Mouse (Mus musculus) neural tube, embryonic 15.5 days (tissue): ENCODE results near the gene Anxa4. TPM values are rescaled to one million over a fixed set of nuclear protein-coding genes. Genes with fewer than 3 reads are reported as not detected.
A peak's percentile ranks its signal among the peaks of the same experiment; 100 is the strongest.

Experiments used
- ATAC-seq: fragments of 200-750 bp; cut with Nextera tagmentation; 2 replicates; pipeline ENCODE4 v1.8.0; 2017; ENCODE audit warnings: mild to moderate bottlenecking, moderate TSS enrichment, moderate library complexity; ENCODE audit not compliant: low FRiP score
- H3K27ac ChIP-seq: fragments of 300-500 bp; sonication (generic); replicated peaks from 2 replicates; pipeline ENCODE4 v1.5.1; 2015; ENCODE audit warnings: mild to moderate bottlenecking, inconsistent platforms
- H3K27me3 ChIP-seq: fragments of 300-500 bp; sonication (generic); replicated peaks from 2 replicates; pipeline ENCODE4 v1.6.1; 2015; ENCODE audit warnings: inconsistent platforms
- H3K36me3 ChIP-seq: fragments of 300-500 bp; sonication (generic); 2 replicates; pipeline ENCODE4 v1.6.1; 2015; ENCODE audit warnings: inconsistent platforms
- H3K4me1 ChIP-seq: fragments of 300-500 bp; sonication (generic); 2 replicates; pipeline ENCODE4 v1.6.1; 2015; ENCODE audit warnings: inconsistent platforms
- H3K4me2 ChIP-seq: fragments of 300-500 bp; sonication (generic); 2 replicates; pipeline ENCODE4 v1.6.1; 2015; ENCODE audit warnings: inconsistent platforms, mild to moderate bottlenecking, moderate library complexity
- H3K4me3 ChIP-seq: fragments of 300-500 bp; sonication (generic); replicated peaks from 2 replicates; pipeline ENCODE4 v1.5.1; 2015; ENCODE audit warnings: mild to moderate bottlenecking, inconsistent platforms
- H3K9ac ChIP-seq: fragments of 300-500 bp; sonication (generic); replicated peaks from 2 replicates; pipeline ENCODE4 v1.6.1; 2015; ENCODE audit warnings: mild to moderate bottlenecking, inconsistent platforms
- H3K9me3 ChIP-seq: fragments of 300-500 bp; sonication (generic); replicated peaks from 2 replicates; pipeline ENCODE4 v1.6.1; 2016; ENCODE audit warnings: inconsistent platforms
- WGBS: fragments of 180-500 bp; shearing (Covaris S2); methylation state at CpG from one replicate; pipeline ENCODE4 v1.1.7; 2015; ENCODE audit warnings: mixed read lengths; 5-methylcytosine and 5-hydroxymethylcytosine counted together
- polyA plus RNA-seq: library from polyadenylated mRNA; unstranded; fragments of >200 nt; fragmentation: Nextera tagmentation; extraction: Ambion mirVana; gene quantifications from 2 replicates; pipeline ENCODE4 v1.2.1, GENCODE M21; 2015

Anxa4 gene
- polyA plus RNA-seq: 4.2 and 21.7 TPM in 2 replicates

DNA sequence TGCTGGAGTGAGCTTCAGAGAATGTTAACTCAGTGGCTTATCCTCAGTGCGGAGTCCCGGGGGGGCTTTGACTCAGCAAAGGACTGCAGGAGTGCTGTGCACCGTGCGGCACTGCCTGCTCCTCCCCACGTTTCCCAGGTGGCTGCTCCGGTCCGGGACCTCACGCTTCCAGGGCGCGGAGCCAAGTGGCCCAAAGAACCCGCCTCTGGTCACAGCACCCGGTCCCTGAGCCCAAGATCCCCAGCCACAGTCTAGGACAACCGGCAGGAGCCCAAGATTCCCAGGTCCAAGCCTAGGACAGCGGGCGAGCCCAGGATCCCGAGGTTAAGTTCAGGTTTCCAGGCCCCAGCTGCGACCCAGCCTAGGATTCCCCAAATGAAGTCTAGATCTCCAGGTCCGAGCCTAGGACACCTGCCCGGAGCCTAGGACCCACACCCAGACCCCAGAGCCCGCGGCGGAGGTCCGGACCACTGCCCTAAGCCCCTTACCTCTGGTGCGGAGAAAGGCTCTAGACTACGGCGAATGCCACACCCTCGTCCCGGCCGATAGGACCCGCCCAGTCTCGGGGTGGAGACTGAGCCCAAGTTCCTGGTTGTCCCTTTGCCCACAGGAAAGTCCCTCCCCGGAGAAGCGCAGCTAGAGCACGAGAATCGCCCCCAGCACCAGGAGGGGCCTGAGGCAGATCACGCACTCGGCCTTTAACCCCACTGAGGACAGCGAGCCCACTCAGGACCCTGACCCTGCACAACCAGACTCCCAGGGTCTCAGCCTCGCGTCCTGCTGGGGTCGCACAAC lies at the start of gene Anxa4:
TSS of gene Anxa4 (minus strand) at position 564 of the 795 bp plus-strand sequence.
- Histone ChIP-seq H3K27ac (no peak within 1 kb of the TSS), H3K27me3 (peaks cover 20% of the 10 kb centered on the region)

DNA sequence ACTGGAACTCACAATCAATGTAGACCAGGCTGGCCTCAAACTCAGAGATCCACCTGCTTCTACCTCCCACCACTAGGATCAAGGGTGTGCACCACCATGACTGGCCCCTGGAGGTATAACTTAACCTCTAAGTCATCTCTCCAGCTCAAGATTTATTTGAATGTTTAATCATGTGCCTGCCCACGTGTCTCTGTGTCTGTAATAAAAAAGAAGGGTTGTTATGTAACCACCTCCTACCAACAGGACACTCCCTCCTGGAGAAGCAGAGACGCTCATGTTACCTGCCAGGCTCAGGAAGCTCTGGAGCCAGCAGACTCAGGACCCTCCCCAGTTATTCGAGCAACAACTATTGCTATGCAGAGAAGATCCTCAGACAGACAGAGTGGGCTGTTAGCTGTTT lies 48.6 kb upstream of the Anxa4 start:
- ATAC-seq: no peak
- no peak overlapping the region for H3K4me3 ChIP-seq
- no peak overlapping the region for H3K27ac ChIP-seq
- no peaks in the 10 kb centered on the region for H3K27me3 ChIP-seq
- no peaks in the 10 kb centered on the region for H3K4me1 ChIP-seq
- no peaks in the 10 kb centered on the region for H3K36me3 ChIP-seq
- WGBS: 65% methylated on average over 3 of the region's 3 CpGs
- H3K9ac ChIP-seq: no peak overlapping the region
- no peaks in the 10 kb centered on the region for H3K9me3 ChIP-seq
- H3K4me2 ChIP-seq: no peak overlapping the region

More for the DNA sequence above, at the start of gene Anxa4:
- Histone ChIP-seq H3K4me1 (peaks cover 17% of the 10 kb centered on the region), H3K4me2 (peak within 1 kb of the TSS; percentile 73), H3K36me3 (no peaks in the 10 kb centered on the region), H3K9me3 (no peaks in the 10 kb centered on the region), H3K4me3 (peak within 1 kb of the TSS; percentile 40), H3K9ac (peak within 1 kb of the TSS; percentile 33)
- 1% methylated on average over 41 of the region's 41 CpGs for WGBS
- no peak for ATAC-seq

DNA sequence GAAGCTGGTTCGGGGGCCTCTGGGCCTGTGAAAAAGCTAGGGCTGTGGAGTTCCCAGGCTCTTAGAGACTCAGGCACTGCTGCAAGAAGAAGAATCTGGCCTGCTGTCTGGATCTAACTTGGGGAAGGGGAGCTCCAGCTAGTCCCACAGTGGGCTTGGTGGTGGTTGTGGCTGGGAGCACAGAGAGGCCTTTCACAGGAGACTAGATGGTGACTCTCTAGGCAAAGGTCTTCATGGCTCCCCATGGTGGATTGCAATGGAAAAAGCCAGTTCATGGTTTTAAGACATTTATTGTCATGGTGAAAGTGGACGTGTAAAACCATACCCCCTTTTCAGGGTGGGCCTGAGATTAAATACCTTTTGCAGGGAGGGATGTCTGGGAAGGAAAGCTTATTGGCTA lies 45.7 kb upstream of the Anxa4 start:
- no peak overlapping the region for H3K4me3 ChIP-seq
- no peaks in the 10 kb centered on the region for H3K4me1 ChIP-seq
- no peak overlapping the region for H3K9ac ChIP-seq
- H3K36me3 ChIP-seq: no peaks in the 10 kb centered on the region
- H3K4me2 ChIP-seq: no peak overlapping the region
- H3K27me3 ChIP-seq: no peaks in the 10 kb centered on the region
- no peaks in the 10 kb centered on the region for H3K9me3 ChIP-seq
- H3K27ac ChIP-seq: no peak overlapping the region
- WGBS: 74% methylated on average over 2 of the region's 2 CpGs
- no peak for ATAC-seq

DNA sequence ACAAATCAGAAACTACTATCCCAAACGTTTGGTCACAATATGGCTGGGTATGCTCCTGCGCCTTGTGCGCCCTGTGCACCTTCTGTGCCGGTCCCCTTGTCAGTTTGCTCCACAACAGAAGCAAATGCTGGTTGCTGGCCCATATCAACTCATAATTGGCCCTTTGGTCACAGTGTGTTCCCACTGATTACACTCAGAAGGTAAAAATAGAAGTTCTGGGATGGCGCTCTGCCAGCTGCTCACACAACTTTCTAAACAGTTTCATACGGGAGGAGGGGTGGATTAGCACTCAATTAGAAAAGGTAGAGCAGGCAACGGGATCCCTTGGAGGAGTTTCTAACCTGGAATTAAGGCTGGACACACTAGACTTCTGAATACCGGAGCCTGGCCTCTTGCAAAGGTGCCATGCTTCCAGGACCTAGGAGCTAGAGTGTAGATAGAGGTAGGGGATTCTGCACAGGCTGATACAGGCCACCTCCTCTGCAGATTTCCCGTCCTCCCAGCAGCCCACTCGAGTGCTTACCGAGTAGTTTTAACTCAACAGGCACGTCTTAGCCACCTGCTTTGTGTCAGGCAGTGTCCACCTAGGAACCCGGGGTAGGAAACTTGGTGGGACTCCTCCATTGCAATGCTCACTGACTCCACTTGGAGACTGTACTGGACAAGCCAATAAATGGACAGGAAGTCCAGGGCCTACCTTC lies 39.6 kb upstream of the Anxa4 start:
- Histone ChIP-seq H3K9ac (no peak overlapping the region), H3K27me3 (no peaks in the 10 kb centered on the region), H3K27ac (no peak overlapping the region), H3K4me3 (no peak overlapping the region), H3K9me3 (no peaks in the 10 kb centered on the region), H3K36me3 (no peaks in the 10 kb centered on the region), H3K4me2 (no peak overlapping the region), H3K4me1 (no peaks in the 10 kb centered on the region)
- ATAC-seq: no peak
- WGBS: 85% methylated on average over 13 of the region's 13 CpGs

DNA sequence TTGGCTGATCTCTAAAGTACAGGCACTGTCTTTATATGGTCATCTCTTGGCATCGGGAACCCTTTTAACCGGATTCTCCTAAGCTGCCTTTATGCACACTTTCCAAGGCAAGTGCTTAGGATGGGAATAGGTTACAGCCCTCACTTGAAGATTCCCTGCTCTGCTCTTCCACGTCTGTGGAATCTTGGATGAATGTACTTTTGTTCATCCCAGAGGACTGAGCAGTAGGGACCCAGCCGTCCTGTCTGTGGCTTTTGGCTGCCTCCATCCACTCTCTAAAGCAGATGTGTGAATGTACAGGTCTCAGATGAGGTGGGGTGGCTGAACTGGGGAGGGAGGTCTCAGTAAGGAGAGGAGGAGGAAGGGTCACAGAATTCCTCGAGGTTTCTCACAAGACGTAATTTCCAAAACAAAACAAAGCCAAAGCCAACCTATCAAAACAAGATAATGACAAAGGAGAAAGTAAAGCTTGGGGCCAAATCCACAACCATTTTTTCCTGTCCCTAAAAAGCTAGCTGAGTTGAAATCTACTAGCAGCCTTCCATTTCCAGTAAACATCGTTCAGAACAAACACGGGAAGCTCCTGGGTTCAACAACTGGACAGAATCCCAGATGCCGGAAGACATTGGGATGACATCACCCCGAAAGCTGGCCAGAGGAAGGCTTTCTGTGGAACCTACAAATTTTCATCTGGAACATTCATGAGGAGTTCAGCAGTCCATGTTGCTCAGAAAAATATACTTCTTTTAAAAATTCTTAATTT lies 37.5 kb upstream of the Anxa4 start:
- Histone ChIP-seq H3K4me2 (no peak overlapping the region), H3K4me1 (no peaks in the 10 kb centered on the region), H3K4me3 (no peak overlapping the region), H3K27ac (no peak overlapping the region), H3K9me3 (no peaks in the 10 kb centered on the region), H3K27me3 (no peaks in the 10 kb centered on the region), H3K36me3 (no peaks in the 10 kb centered on the region), H3K9ac (no peak overlapping the region)
- WGBS: 82% methylated on average over 10 of the region's 10 CpGs
- ATAC-seq: no peak

DNA sequence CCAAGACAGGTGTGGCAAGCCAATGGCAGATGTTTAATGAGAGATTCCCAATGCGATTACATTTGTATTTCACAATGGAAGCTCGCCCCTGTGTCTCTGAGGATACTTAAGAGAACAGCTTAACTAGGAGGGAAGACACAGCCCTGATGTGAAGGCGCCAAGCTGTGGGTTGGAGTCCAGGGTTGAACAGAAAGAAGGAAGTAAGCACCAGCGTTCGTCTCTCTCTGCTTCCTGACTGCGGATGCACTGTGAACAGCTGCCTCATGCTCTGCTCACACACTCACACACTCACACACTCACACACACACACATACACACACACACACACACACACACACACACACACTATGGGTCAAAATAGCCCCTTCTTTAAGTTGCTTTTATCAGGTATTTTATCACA lies 36.4 kb upstream of the Anxa4 start:
- no peak overlapping the region for H3K4me3 ChIP-seq
- no peaks in the 10 kb centered on the region for H3K4me1 ChIP-seq
- 89% methylated on average over 6 of the region's 6 CpGs for WGBS
- H3K9me3 ChIP-seq: no peaks in the 10 kb centered on the region
- no peaks in the 10 kb centered on the region for H3K27me3 ChIP-seq
- no peaks in the 10 kb centered on the region for H3K36me3 ChIP-seq
- no peak overlapping the region for H3K9ac ChIP-seq
- H3K4me2 ChIP-seq: no peak overlapping the region
- no peak for ATAC-seq
- H3K27ac ChIP-seq: no peak overlapping the region

DNA sequence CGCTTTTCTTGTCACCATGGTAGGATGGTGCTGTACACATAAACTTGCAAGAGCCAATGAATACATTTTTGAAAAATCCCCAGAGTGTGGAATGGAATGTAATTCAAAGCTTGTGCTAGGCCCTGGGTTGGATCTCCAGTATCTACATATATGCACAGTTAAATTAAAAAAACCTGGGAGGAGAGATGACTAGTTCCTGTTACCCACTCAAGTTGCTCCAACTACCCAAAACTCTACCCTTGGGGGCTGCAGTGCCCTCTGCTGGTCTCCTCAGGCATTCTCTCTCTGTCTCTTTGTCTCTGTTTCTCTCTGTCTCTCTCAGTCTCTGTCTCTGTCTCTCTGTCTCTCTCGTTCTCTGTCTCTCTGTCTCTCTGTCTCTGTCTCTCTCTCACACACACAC lies 34.0 kb upstream of the Anxa4 start:
- H3K27ac ChIP-seq: no peak overlapping the region
- 91% methylated on average over 2 of the region's 2 CpGs for WGBS
- no peak overlapping the region for H3K4me2 ChIP-seq
- H3K9me3 ChIP-seq: no peaks in the 10 kb centered on the region
- no peaks in the 10 kb centered on the region for H3K36me3 ChIP-seq
- H3K4me1 ChIP-seq: peaks cover 6% of the 10 kb centered on the region
- H3K4me3 ChIP-seq: no peak overlapping the region
- no peak overlapping the region for H3K9ac ChIP-seq
- 0 out of 2 replicates have a peak, but pooled peaks cover 5% of the 10 kb centered on the region for H3K27me3 ChIP-seq
- no peak for ATAC-seq

DNA sequence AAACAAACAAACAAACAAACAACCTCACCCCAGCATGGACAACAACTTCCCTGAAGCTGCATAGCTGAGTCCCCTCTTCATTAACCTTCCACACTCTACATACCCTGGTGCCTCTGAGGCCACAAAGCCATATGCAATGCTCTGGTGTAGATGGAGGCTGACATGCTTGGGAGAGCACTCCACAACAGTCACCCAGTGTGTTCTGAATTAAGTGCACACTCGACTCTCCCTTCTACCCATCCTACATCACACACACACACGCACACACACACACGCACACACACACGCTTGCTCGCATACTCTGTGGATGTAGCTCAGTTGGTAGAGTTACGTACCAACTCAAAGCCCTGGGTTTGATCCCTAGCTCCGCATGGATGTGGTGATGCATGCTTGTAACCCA lies 31.0 kb upstream of the Anxa4 start:
- no peak for ATAC-seq
- Histone ChIP-seq H3K4me1 (peaks cover 10% of the 10 kb centered on the region), H3K9ac (no peak overlapping the region), H3K9me3 (no peaks in the 10 kb centered on the region), H3K27ac (no peak overlapping the region), H3K27me3 (0 out of 2 replicates have a peak, but pooled peaks cover 5% of the 10 kb centered on the region), H3K36me3 (no peaks in the 10 kb centered on the region), H3K4me2 (no peak overlapping the region), H3K4me3 (no peak overlapping the region)
- WGBS: 92% methylated on average over 7 of the region's 7 CpGs

DNA sequence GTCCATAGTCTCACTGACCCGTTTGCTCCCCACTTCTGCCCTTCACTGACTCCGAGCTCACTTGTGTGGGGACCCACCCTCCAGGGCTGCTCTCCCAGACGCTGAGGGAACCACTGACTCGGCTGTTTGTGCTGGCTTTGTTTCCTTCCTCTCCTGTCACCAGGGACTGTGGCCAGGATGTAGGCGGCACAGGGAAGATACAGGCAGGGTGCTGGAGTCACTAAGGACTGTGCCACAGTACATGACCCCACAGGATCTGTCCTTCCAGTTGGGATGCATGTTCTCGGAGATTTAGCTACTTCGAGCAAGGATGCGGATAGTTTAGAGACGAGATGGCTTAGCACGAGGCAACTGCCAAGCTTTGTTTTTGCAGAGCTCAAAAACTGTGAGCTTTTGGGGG lies 30.4 kb upstream of the Anxa4 start:
- H3K9ac ChIP-seq: no peak overlapping the region
- 48% methylated on average over 10 of the region's 10 CpGs for WGBS
- H3K4me3 ChIP-seq: no peak overlapping the region
- peaks cover 10% of the 10 kb centered on the region for H3K4me1 ChIP-seq
- H3K27me3 ChIP-seq: 0 out of 2 replicates have a peak, but pooled peaks cover 5% of the 10 kb centered on the region
- ATAC-seq: no peak
- no peak overlapping the region for H3K27ac ChIP-seq
- H3K9me3 ChIP-seq: no peaks in the 10 kb centered on the region
- H3K4me2 ChIP-seq: no peak overlapping the region
- H3K36me3 ChIP-seq: no peaks in the 10 kb centered on the region

DNA sequence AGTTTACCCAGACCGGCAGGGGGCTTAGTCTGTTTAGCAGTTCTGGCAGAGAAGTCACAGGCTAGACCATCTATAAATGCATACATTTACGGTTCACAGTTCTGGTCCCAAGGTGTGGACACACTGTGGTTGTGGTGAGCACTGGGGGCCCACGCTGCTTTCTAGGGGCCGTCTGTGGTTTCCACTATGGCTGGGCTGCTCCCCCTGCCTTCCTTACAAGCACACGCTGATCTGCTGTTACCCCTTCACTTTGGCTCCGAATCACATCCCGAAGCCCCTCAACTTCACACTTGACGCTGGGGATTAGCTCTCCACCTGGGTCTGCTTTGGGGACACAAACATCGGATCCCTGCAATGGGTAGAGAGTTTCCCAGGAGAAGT lies 29.7 kb upstream of the Anxa4 start:
- Histone ChIP-seq H3K4me3 (peak overlapping the region; percentile 29; the same call in 1 of the 2 replicates), H3K27ac (no peak overlapping the region), H3K27me3 (0 out of 2 replicates have a peak, but pooled peaks cover 5% of the 10 kb centered on the region), H3K36me3 (no peaks in the 10 kb centered on the region), H3K9me3 (no peaks in the 10 kb centered on the region), H3K9ac (0 out of 2 replicates have a peak overlapping the region, but pooled peaks have one; percentile 20), H3K4me1 (peaks cover 10% of the 10 kb centered on the region), H3K4me2 (peak overlapping the region; percentile 60)
- 40% methylated on average over 9 of the region's 9 CpGs for WGBS
- ATAC-seq: no peak

DNA sequence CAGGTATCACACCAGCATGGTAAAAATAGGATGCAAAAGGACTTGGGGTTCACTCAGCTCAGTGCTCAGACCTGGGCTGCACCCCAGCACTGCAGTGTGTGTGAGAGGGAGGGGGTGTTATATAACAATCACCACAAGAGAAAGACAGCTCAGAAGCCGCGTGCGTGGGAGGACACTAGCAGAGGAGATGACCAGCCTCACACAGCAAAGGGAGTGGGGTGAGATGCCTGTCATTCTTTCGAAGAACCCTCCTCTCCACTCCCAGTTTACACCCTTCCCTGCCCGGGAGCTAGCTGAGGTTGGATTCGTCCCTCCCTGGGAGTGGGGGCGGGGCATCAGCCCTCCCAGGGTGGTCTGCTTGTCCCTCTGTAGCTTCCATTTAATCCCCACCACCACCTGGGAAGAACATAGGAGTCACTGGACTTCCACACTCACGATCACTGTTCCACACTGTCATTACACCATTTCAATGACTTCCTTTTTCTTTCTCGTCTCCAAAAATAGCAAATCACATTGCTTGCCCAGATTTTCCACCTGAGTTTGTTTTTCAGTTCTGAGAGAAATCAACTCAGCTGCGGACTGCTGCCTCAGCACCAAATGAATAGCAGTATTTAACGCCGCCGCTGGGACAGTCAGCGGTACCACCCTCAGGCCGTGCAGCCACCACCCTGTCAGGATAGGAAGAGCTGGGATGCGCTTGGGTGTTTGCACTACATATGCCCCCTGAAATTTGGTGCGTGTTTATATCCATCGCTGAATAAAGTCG lies 29.1 kb upstream of the Anxa4 start:
- H3K4me3 ChIP-seq: peak overlapping the region; percentile 29
- peaks cover 10% of the 10 kb centered on the region for H3K4me1 ChIP-seq
- no peaks in the 10 kb centered on the region for H3K9me3 ChIP-seq
- no peaks in the 10 kb centered on the region for H3K36me3 ChIP-seq
- WGBS: 5% methylated on average over 19 of the region's 19 CpGs
- no peak for ATAC-seq
- H3K4me2 ChIP-seq: peak overlapping the region; percentile 60
- 0 out of 2 replicates have a peak, but pooled peaks cover 5% of the 10 kb centered on the region for H3K27me3 ChIP-seq
- peak overlapping the region; percentile 20 for H3K9ac ChIP-seq
- H3K27ac ChIP-seq: no peak overlapping the region
